Mouse (Mus musculus): ENCODE data around the gene Zfhx3.

The Zfhx3 gene

GRCm38 (mm10) chr8:108714636-108715415 is 772.4 kb downstream of the Zfhx3 start:
- peak; percentile 23 for DNase-seq (ENCODE audit: low spot score in 2 of 2)

GRCm38 (mm10) chr8:108715416-108715948 is 773.0 kb downstream of the Zfhx3 start:
- DNase-seq (ENCODE audit: low spot score in 2 of 2): no peak

- DNase-seq (ENCODE audit: low spot score in 2 of 2): no peak
Observed at GRCm38 (mm10) chr8:108716291-108716811, 773.9 kb downstream of the Zfhx3 start.

- DNase-seq (ENCODE audit: low spot score in 2 of 2): no peak
Observed at GRCm38 (mm10) chr8:108717545-108717944, 775.1 kb downstream of the Zfhx3 start.

- no peak for DNase-seq (ENCODE audit: low spot score in 2 of 2)
Observed at GRCm38 (mm10) chr8:108718031-108718430, 775.6 kb downstream of the Zfhx3 start.

GRCm38 (mm10) chr8:108720840-108721239 is 778.4 kb downstream of the Zfhx3 start:
- no peak for DNase-seq (ENCODE audit: low spot score in 2 of 2)

GRCm38 (mm10) chr8:108722671-108723513 is 780.4 kb downstream of the Zfhx3 start:
- DNase-seq (ENCODE audit: low spot score in 2 of 2): peak; percentile 75 to 87

- DNase-seq (ENCODE audit: low spot score in 2 of 2): no peak
Observed at GRCm38 (mm10) chr8:108723636-108724035, 781.2 kb downstream of the Zfhx3 start.

- DNase-seq (ENCODE audit: low spot score in 2 of 2): no peak
Observed at GRCm38 (mm10) chr8:108724818-108725506, 782.5 kb downstream of the Zfhx3 start.

GRCm38 (mm10) chr8:108725631-108726030 is 783.2 kb downstream of the Zfhx3 start:
- DNase-seq (ENCODE audit: low spot score in 2 of 2): no peak

GRCm38 (mm10) chr8:108726541-108727241 is 784.2 kb downstream of the Zfhx3 start:
- no peak for DNase-seq (ENCODE audit: low spot score in 2 of 2)

- DNase-seq (ENCODE audit: low spot score in 2 of 2): no peak
Observed at GRCm38 (mm10) chr8:108729169-108729568, 786.7 kb downstream of the Zfhx3 start.

- DNase-seq (ENCODE audit: low spot score in 2 of 2): no peak
Observed at GRCm38 (mm10) chr8:108729667-108730329, 787.4 kb downstream of the Zfhx3 start.

- no peak for DNase-seq (ENCODE audit: low spot score in 2 of 2)
Observed at GRCm38 (mm10) chr8:108730907-108731440, 788.5 kb downstream of the Zfhx3 start.

- no peak for DNase-seq (ENCODE audit: low spot score in 2 of 2)
Observed at GRCm38 (mm10) chr8:108732500-108732899, 790.1 kb downstream of the Zfhx3 start.

- no peak for DNase-seq (ENCODE audit: low spot score in 2 of 2)
Observed at GRCm38 (mm10) chr8:108733385-108733784, 790.9 kb downstream of the Zfhx3 start.

GRCm38 (mm10) chr8:108736442-108736841 is 794.0 kb downstream of the Zfhx3 start:
- DNase-seq (ENCODE audit: low spot score in 2 of 2): no peak

GRCm38 (mm10) chr8:108738179-108738578 is 795.7 kb downstream of the Zfhx3 start:
- peak; percentile 42 to 57 for DNase-seq (ENCODE audit: low spot score in 2 of 2)

GRCm38 (mm10) chr8:108739517-108739916 is 797.1 kb downstream of the Zfhx3 start:
- DNase-seq (ENCODE audit: low spot score in 2 of 2): no peak

GRCm38 (mm10) chr8:108740443-108740842 is 798.0 kb downstream of the Zfhx3 start:
- no peak for DNase-seq (ENCODE audit: low spot score in 2 of 2)

Data from natural killer cell, adult 2 months (primary cell).